Mouse (Mus musculus) heart, embryonic 13.5 days (tissue): Measurements from ENCODE around the gene Usp36. TPM values are rescaled to one million over a fixed set of nuclear protein-coding genes. Genes with fewer than 3 reads are reported as not detected.
A peak's percentile ranks its signal among the peaks of the same experiment; 100 is the strongest.

Source experiments
- ATAC-seq: fragments of 200-750 bp; cut with Nextera tagmentation; 2 replicates; pipeline ENCODE4 v1.8.0; 2017; ENCODE audit warnings: moderate TSS enrichment; ENCODE audit not compliant: insufficient number of reproducible peaks, low FRiP score, low TSS enrichment; ENCODE audit errors: extremely low read depth
- H3K27ac ChIP-seq: fragments of 300-500 bp; sonication (generic); replicated peaks from 2 replicates; pipeline ENCODE4 v1.5.1; 2015; ENCODE audit warnings: moderate library complexity, mild to moderate bottlenecking, inconsistent platforms
- H3K27me3 ChIP-seq: fragments of 300-500 bp; sonication (generic); replicated peaks from 2 replicates; pipeline ENCODE4 v1.6.1; 2015; ENCODE audit warnings: mild to moderate bottlenecking, inconsistent platforms
- H3K36me3 ChIP-seq: fragments of 300-500 bp; sonication (generic); 2 replicates; pipeline ENCODE4 v1.6.1; 2015; ENCODE audit warnings: mild to moderate bottlenecking, inconsistent platforms
- H3K4me1 ChIP-seq: fragments of 300-500 bp; sonication (generic); 2 replicates; pipeline ENCODE4 v1.6.1; 2015; ENCODE audit warnings: inconsistent platforms
- H3K4me2 ChIP-seq: fragments of 300-500 bp; sonication (generic); 2 replicates; pipeline ENCODE4 v1.6.1; 2015; ENCODE audit warnings: inconsistent platforms, mild to moderate bottlenecking, moderate library complexity
- H3K4me3 ChIP-seq: fragments of 300-500 bp; sonication (generic); 2 replicates; pipeline ENCODE4 v1.5.1; 2015; ENCODE audit warnings: moderate library complexity, mild to moderate bottlenecking, inconsistent platforms
- H3K9ac ChIP-seq: fragments of 300-500 bp; sonication (generic); 2 replicates; pipeline ENCODE4 v1.6.1; 2015; ENCODE audit warnings: inconsistent platforms, mild to moderate bottlenecking, moderate library complexity
- H3K9me3 ChIP-seq: fragments of 300-500 bp; sonication (generic); 2 replicates; pipeline ENCODE4 v1.6.1; 2016; ENCODE audit warnings: inconsistent platforms
- WGBS: fragments of 180-500 bp; shearing (Covaris S2); methylation state at CpG from one replicate; pipeline ENCODE4 v1.1.7; 2015; ENCODE audit warnings: mixed read lengths; 5-methylcytosine and 5-hydroxymethylcytosine counted together
- polyA plus RNA-seq: library from polyadenylated mRNA; unstranded; fragments of >200 nt; fragmentation: Nextera tagmentation; extraction: Ambion mirVana; gene quantifications from 2 replicates; pipeline ENCODE4 v1.2.1, GENCODE M21; 2015

Gene Usp36
- polyA plus RNA-seq, 1 experiment from 2014 or later = 12.8 TPM

- H3K9me3 ChIP-seq = no peaks in the 10 kb centered on the region
- H3K36me3 ChIP-seq = peaks cover 98% of the 10 kb centered on the region
- no peak overlapping the region for H3K9ac ChIP-seq
- H3K27ac ChIP-seq = no peak overlapping the region
- H3K27me3 ChIP-seq = no peaks in the 10 kb centered on the region
- H3K4me1 ChIP-seq = no peaks in the 10 kb centered on the region
- H3K4me3 ChIP-seq = no peak overlapping the region
- no peak overlapping the region for H3K4me2 ChIP-seq
- ATAC-seq = no peak
- WGBS = 84% methylated on average over 7 of the region's 7 CpGs
These were observed 23.4 kb downstream of the Usp36 start for GRCm38 (mm10) chr11:118266666-118267046.

- WGBS = 87% methylated on average over 10 of the region's 10 CpGs
- ATAC-seq = no peak
- H3K27me3 ChIP-seq = no peaks in the 10 kb centered on the region
- no peak overlapping the region for H3K4me3 ChIP-seq
- no peaks in the 10 kb centered on the region for H3K9me3 ChIP-seq
- H3K4me1 ChIP-seq = no peaks in the 10 kb centered on the region
- no peak overlapping the region for H3K27ac ChIP-seq
- peaks cover 98% of the 10 kb centered on the region for H3K36me3 ChIP-seq
- H3K9ac ChIP-seq = 0 out of 2 replicates have a peak overlapping the region, but pooled peaks have one; percentile 3
- no peak overlapping the region for H3K4me2 ChIP-seq
These were observed 23.9 kb downstream of the Usp36 start for GRCm38 (mm10) chr11:118266044-118266665.

GRCm38 (mm10) chr11:118265621-118266020 lies 24.4 kb downstream of the Usp36 start:
- Histone ChIP-seq H3K27ac (no peak overlapping the region), H3K27me3 (no peaks in the 10 kb centered on the region), H3K4me3 (no peak overlapping the region), H3K36me3 (peaks cover 99% of the 10 kb centered on the region), H3K4me2 (no peak overlapping the region), H3K9me3 (no peaks in the 10 kb centered on the region), H3K9ac (no peak overlapping the region), H3K4me1 (no peaks in the 10 kb centered on the region)
- 81% methylated on average over 11 of the region's 11 CpGs for WGBS
- no peak for ATAC-seq

- no peak overlapping the region for H3K9ac ChIP-seq
- no peak overlapping the region for H3K4me3 ChIP-seq
- no peak overlapping the region for H3K27ac ChIP-seq
- no peak overlapping the region for H3K4me2 ChIP-seq
- peaks cover 100% of the 10 kb centered on the region for H3K36me3 ChIP-seq
- H3K27me3 ChIP-seq = no peaks in the 10 kb centered on the region
- H3K9me3 ChIP-seq = no peaks in the 10 kb centered on the region
- no peaks in the 10 kb centered on the region for H3K4me1 ChIP-seq
- ATAC-seq = no peak
- WGBS = 88% methylated on average over 5 of the region's 5 CpGs
These were observed 26.9 kb downstream of the Usp36 start for GRCm38 (mm10) chr11:118263146-118263545.

DNA sequence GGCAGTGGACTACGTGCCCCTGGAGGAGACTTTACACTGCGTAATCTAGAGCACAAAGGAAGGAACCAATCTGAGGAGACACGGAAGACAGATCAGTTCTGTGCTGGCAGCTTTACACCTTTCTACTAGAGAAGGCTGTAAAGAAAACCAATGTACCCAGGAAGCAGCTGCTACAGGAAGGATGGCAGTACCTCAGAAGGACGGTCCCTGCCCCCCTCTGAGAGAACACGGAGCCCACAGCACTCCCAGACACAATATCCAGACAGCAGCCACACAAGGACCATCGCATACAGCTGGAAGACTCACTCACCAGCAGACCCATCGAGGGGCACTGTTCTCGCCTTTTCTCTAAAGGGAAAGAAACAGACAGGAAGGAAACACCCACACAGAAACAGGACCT lies 30.0 kb downstream of the Usp36 start:
- H3K36me3 ChIP-seq = peaks cover 90% of the 10 kb centered on the region
- no peak overlapping the region for H3K4me2 ChIP-seq
- H3K9ac ChIP-seq = no peak overlapping the region
- no peaks in the 10 kb centered on the region for H3K27me3 ChIP-seq
- H3K9me3 ChIP-seq = no peaks in the 10 kb centered on the region
- peaks cover 10% of the 10 kb centered on the region for H3K4me1 ChIP-seq
- ATAC-seq = no peak
- no peak overlapping the region for H3K4me3 ChIP-seq
- H3K27ac ChIP-seq = no peak overlapping the region
- 84% methylated on average over 8 of the region's 8 CpGs for WGBS

DNA sequence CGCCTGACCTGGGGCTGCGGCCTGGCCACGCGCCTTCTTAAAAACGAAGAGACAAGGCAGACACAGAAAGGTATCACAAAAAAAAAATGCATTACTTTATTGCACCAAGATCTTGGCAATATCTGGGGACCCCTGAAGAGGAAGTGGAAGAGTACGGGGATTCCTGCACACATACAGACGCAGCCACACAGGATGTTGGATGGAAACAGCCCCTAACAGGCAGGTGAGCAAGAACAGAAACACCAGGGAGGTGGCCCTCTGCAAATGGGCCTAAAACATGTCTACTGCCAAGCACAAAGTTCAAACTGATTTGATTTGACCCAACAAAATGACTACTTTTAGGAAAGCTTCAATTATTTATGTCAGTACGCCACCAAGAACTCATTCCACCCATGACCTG lies 30.5 kb downstream of the Usp36 start:
- no peak overlapping the region for H3K4me3 ChIP-seq
- H3K27me3 ChIP-seq = no peaks in the 10 kb centered on the region
- no peak overlapping the region for H3K4me2 ChIP-seq
- H3K9me3 ChIP-seq = no peaks in the 10 kb centered on the region
- H3K36me3 ChIP-seq = peaks cover 85% of the 10 kb centered on the region
- H3K4me1 ChIP-seq = peaks cover 12% of the 10 kb centered on the region
- no peak for ATAC-seq
- 93% methylated on average over 8 of the region's 8 CpGs for WGBS
- no peak overlapping the region for H3K27ac ChIP-seq
- H3K9ac ChIP-seq = no peak overlapping the region

GRCm38 (mm10) chr11:118256371-118256770 lies 33.7 kb downstream of the Usp36 start:
- 79% methylated on average over 7 of the region's 7 CpGs for WGBS
- no peak overlapping the region for H3K4me2 ChIP-seq
- H3K27me3 ChIP-seq = no peaks in the 10 kb centered on the region
- no peak overlapping the region for H3K9ac ChIP-seq
- no peaks in the 10 kb centered on the region for H3K9me3 ChIP-seq
- peaks cover 26% of the 10 kb centered on the region for H3K4me1 ChIP-seq
- H3K36me3 ChIP-seq = peaks cover 53% of the 10 kb centered on the region
- no peak overlapping the region for H3K4me3 ChIP-seq
- no peak for ATAC-seq
- no peak overlapping the region for H3K27ac ChIP-seq

DNA sequence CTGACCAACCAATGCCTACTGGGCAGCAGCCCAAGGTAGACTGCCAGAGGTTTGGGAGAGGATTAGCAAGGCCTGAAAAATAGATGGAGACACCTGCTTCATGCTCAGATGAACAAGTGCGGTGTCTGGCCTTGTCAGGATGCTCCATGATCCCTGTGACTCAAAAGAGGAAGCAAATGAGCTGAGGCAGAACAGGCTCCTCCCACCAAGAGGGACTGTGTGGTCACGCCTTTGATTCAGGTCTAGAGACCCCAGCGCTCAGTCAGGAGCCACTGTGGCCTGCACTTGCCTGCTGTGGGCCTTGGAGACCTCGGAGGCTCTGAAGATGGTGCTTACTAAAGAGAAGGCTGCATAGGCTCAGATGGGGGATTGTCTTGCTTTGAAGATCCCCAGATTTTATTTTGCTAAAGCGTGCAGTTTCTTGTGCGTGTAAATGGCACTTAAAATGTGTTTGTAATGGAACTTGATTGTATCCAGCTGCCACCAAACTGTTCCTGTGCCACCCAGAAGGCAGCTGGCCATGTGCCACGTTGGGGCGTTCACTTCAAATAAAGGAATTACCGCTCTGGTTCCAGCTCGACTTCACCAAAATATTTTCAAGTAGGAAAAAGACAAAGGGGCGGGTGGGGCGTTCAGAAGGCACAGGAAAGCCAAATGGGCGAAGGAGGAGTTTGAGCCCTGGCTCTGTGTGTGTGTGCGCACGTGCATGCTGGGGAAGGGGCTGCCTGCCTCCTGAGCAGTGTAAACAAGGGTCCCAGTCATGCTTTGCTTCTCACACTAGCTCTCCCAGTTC lies 35.7 kb downstream of the Usp36 start:
- H3K36me3 ChIP-seq = peaks cover 33% of the 10 kb centered on the region
- no peak overlapping the region for H3K4me3 ChIP-seq
- no peaks in the 10 kb centered on the region for H3K9me3 ChIP-seq
- H3K4me1 ChIP-seq = peaks cover 31% of the 10 kb centered on the region
- no peak for ATAC-seq
- H3K27me3 ChIP-seq = no peaks in the 10 kb centered on the region
- H3K27ac ChIP-seq = peak overlapping the region; percentile 61
- no peak overlapping the region for H3K4me2 ChIP-seq
- no peak overlapping the region for H3K9ac ChIP-seq
- 60% methylated on average over 15 of the region's 15 CpGs for WGBS

DNA sequence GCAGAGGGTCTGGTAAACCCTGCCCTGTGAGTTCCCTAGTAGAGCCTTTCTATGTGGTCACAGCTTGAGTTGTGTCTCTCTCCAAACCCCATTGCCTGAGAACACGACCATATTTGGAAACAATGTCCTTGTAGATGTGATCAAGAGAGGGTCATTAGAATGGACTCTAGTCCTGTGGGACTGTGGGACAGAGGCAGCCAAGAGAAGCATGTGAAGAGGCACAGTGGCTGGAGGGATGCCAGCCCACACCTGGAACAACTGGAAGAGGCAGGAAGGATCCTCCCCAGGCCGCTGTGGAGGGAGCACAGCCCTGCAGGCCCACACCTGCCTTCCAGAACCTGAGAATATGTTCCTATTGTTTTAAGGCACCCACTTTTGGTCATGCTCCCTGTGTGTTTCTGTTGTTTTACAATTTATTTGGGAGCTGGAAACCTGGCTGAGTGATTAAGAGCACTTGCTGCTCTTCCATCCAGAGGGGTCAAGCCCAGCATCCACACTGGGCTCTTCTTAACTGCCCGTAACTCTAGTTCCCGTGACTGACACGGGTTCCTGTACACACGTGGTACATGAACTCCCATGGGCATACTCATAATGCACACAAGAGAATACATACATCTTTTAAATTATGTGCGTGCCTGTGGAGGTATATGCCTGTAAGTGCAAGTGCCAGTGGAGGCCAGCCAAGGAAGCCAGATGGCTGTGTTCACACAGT lies 36.4 kb downstream of the Usp36 start:
- 0 out of 2 replicates have a peak overlapping the region, but pooled peaks have one; percentile 61 for H3K27ac ChIP-seq
- no peak overlapping the region for H3K9ac ChIP-seq
- no peak overlapping the region for H3K4me3 ChIP-seq
- 87% methylated on average over 7 of the region's 7 CpGs for WGBS
- H3K4me1 ChIP-seq = peaks cover 36% of the 10 kb centered on the region
- H3K27me3 ChIP-seq = no peaks in the 10 kb centered on the region
- peaks cover 26% of the 10 kb centered on the region for H3K36me3 ChIP-seq
- ATAC-seq = no peak
- H3K9me3 ChIP-seq = no peaks in the 10 kb centered on the region
- H3K4me2 ChIP-seq = no peak overlapping the region

DNA sequence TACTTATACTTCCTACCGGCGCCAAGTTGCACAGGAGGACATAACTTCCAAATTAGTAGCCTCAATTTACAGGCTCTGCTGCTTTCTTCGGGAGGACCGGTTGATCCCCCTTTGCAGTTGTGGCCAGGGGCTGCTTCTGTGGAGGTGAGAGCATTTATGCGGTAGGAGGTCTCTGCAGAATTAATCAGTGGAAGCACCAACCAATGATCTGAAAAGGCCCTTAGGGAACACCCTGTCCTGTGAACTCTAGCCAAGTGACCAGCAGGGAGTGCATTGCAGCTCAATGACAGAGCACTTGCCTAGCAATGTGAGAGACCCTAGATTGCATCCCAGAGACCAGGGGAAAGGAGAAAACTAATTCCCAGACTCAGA lies 41.0 kb downstream of the Usp36 start:
- peaks cover 45% of the 10 kb centered on the region for H3K4me1 ChIP-seq
- H3K9me3 ChIP-seq = no peaks in the 10 kb centered on the region
- peak overlapping the region; percentile 94 for H3K4me3 ChIP-seq
- ATAC-seq = 0 out of 2 replicates have a peak, but pooled peaks have one; percentile 1
- no peaks in the 10 kb centered on the region for H3K36me3 ChIP-seq
- no peaks in the 10 kb centered on the region for H3K27me3 ChIP-seq
- peak overlapping the region; percentile 95 for H3K27ac ChIP-seq
- H3K9ac ChIP-seq = peak overlapping the region; percentile 81
- H3K4me2 ChIP-seq = peak overlapping the region; percentile 90
- WGBS = 2% methylated on average over 5 of the region's 5 CpGs

DNA sequence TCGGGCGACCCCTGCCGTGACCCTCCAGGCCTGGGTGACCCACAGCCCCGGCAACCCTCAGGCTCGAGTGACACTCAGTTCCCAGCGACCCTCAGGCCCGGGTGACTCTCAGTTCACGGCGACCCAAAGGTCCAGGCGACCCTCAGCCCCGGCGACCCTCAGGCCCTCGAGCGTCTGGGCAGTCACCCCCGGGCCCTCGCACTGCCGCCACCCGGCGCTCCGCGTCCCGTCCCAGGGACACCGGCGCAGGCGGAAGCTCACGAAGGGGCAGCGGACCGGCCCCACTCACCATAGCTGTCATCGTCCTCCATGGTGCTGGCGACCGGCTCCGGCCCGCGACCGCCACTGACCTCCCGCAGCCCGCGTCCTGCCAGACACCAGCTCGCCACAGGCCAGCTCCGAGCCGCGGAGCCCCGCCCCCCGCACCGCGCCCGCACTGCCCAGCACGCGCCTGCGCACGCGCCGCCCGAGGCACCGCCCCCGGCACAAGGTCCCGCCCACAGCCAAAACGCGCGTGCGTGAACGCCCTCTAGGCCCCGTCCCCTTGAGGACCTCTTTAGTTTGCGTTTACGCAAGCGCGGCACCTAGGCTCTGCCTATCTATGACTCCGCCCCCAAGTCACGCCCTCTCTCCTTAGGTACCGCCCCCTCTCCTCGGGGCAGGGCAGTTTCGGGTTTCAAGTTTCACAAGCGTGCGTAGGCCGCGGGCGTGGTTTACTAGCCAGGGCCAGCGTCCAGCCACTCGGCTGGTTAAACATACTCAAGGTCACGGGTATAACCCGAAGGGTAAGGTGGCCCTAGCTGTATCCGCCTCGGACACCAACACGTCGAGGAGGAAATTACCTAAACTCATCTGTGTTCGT lies 41.7 kb downstream of the Usp36 start, which contains the start of gene Cyth1:
Cyth1 (minus strand) TSS at position 443 of the 862 bp plus-strand sequence.
- peak within 1 kb of the TSS; percentile 90 for H3K4me2 ChIP-seq
- WGBS = under 1% methylated on average over 82 of the region's 86 CpGs
- ATAC-seq = peak; percentile 95
- H3K4me3 ChIP-seq = peak within 1 kb of the TSS; percentile 94
- H3K9me3 ChIP-seq = no peaks in the 10 kb centered on the region
- peak within 1 kb of the TSS; percentile 95 for H3K27ac ChIP-seq
- peaks cover 38% of the 10 kb centered on the region for H3K4me1 ChIP-seq
- H3K27me3 ChIP-seq = no peaks in the 10 kb centered on the region
- peak within 1 kb of the TSS; percentile 98 for H3K9ac ChIP-seq
- H3K36me3 ChIP-seq = no peaks in the 10 kb centered on the region
